Mouse (Mus musculus): ENCODE measurements around the gene Zfp609. TPM values are rescaled to one million over a fixed set of nuclear protein-coding genes. Genes with fewer than 3 reads are reported as not detected.

The Zfp609 gene
- total RNA-seq, 2 experiments from 2014 or later = 25.1 to 31.1 TPM

Other genes with a start within 250 kb of the Zfp609 start
- gene Plekho2, start 247.5 kb downstream of the Zfp609 start, total RNA-seq (2021) = 10 to 100 TPM; 56.6 to 71.5 TPM
- gene Pif1, start 240.4 kb downstream of the Zfp609 start, total RNA-seq (2021) = under 1 TPM; 0.46 to 0.92 TPM
- 10 to 100 TPM; 51.1 to 67.3 TPM for gene Rbpms2, start 197.9 kb downstream of the Zfp609 start, total RNA-seq (2021)
- gene Oaz2, start 159.6 kb downstream of the Zfp609 start, total RNA-seq (2021) = 100 to 1,000 TPM; 128 to 130 TPM
- 1 to 10 TPM; 3.3 to 4.4 TPM for gene Pclaf, start 62.7 kb upstream of the Zfp609 start, total RNA-seq (2021)
- 10 to 100 TPM; 33.2 to 45.0 TPM for gene Trip4, start 81.2 kb upstream of the Zfp609 start, total RNA-seq (2021)
- 10 to 100 TPM; 17.8 to 18.6 TPM for gene Csnk1g1, start 81.4 kb upstream of the Zfp609 start, total RNA-seq (2021)
- 100 to 1,000 TPM; 317 to 322 TPM for gene Ppib, start 232.7 kb upstream of the Zfp609 start, total RNA-seq (2021)
- gene Snx22, start 242.2 kb upstream of the Zfp609 start, total RNA-seq (2021) = under 1 TPM; 0.26 to 0.30 TPM

Data from adrenal gland, postnatal 36 days (tissue).